Mouse (Mus musculus) CD4-positive, CD25-positive, alpha-beta regulatory T cell, adult 4 months (primary cell): ENCODE measurements around the gene Gm20683. TPM values are rescaled to one million over a fixed set of nuclear protein-coding genes. Genes with fewer than 3 reads are reported as not detected.

Experiments
- ATAC-seq: one replicate; pipeline ENCODE4 v1.8.0; 2017
- polyA plus RNA-seq, 2 experiments: library from polyadenylated mRNA; unstranded; fragments of 100-300 nt; shearing (Covaris generic); gene quantifications; one replicate each; pipeline ENCODE4 v1.2.1; 2017

Gm20683 gene
- polyA plus RNA-seq, 2 experiments from 2014 or later: 0.79 to 1.7 TPM

DNA sequence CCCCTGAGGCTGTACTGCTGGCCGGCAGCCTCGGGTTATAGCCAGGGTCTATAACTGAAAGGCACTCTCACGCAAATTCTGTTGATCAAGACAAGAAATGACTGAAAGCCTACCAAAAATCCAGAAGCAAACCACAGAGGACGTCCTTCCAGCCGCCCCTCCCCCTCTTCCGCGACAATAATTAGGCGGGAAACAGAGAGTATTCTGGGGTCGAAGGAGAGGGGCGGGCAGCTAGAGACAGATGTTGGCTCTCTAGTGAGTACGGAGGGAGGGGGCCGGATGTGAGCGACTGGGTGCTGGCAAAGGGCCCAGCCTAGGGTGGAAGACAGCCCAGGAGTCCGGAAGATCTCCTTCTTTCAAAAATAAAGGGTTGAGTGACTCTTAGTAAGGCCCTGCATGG, 48.9 kb downstream of the Gm20683 start, which contains the start of gene Fam173a:
Gene Fam173a, minus strand, starts transcription at position 287 of the 400 bp plus-strand sequence.
- peak; percentile 86 for ATAC-seq

DNA sequence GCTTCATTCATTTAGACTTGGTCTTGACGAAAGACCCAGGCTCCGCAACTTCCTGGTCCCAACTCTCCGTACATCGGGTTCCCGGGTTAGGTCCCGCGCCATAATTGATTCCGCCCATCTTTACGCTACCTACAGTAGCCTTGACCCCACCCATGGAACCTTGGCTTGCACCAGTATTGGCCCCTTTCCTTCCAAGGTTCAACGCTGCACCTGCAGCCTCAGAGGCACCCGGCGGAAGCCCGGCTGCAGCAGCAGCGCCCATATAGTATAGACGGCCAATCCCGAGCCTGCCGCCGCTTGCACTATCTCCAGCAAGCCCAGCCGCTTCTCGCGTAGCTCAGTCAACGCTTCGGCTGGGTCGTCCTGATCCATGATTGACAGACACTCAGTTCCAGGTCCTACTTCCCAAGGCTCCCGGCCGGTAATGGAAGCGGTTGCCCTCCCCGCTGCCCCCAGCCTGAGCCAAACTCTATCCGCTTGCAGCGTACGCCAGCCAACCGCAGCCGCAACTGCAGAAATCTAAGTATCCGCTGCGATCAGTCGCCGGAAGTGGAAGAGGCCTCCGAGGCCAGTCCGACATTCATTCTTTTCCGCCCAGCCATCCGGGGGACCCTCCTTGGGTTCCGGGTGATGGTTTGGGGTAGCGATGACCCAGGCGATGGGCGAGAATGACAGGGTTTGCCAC, 49.6 kb downstream of the Gm20683 start:
- peak; percentile 64 for ATAC-seq

GRCm38 (mm10) chr17:25791320-25791842, 50.2 kb downstream of the Gm20683 start:
- no peak for ATAC-seq

- ATAC-seq: no peak
These were observed 54.6 kb downstream of the Gm20683 start for GRCm38 (mm10) chr17:25786781-25787504.

- no peak for ATAC-seq
These were observed 55.3 kb downstream of the Gm20683 start, which contains the start of gene Ccdc78 for GRCm38 (mm10) chr17:25786280-25786679. Gene Ccdc78, plus strand, starts transcription at chr17:25786580.

DNA sequence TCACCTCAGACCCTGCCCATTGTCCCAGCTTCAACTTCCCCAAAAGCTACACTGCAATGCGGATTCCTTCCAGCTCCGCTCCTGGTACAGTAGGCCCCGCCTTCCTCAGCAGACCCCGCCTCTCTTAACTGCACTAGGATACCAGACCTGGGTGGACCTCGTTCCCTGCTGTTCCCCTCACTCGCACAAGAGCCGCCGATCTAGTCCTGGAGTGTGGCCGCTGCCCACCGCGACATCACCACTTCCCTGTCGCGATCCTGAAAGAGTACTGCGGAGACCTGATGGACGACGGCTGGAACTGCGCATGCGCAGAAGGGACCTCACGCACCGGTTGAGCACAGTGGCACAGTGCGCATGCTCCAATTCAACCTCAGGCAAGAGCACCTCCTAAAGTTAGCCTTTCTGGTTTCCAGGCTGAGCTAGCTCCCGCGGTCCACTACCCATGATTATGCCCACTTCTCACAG, 56.2 kb downstream of the Gm20683 start, which contains the start of gene Haghl:
Gene Haghl, minus strand, starts transcription at position 393 of the 465 bp plus-strand sequence.
- peak; percentile 90 for ATAC-seq

Other genes with a start within 250 kb of the Gm20683 start
- gene Gng13, start 124.6 kb downstream of the Gm20683 start, polyA plus RNA-seq: not detected
- 1 to 10 TPM; 3.5 to 5.9 TPM for gene Chtf18, start 114.3 kb downstream of the Gm20683 start, polyA plus RNA-seq
- gene Rpusd1, start 114.1 kb downstream of the Gm20683 start, polyA plus RNA-seq: 10 to 100 TPM; 12.8 to 16.8 TPM
- not detected for gene Mslnl, start 105.7 kb downstream of the Gm20683 start, polyA plus RNA-seq
- not detected for gene Msln, start 87.4 kb downstream of the Gm20683 start, polyA plus RNA-seq
- gene Narfl, start 68.0 kb downstream of the Gm20683 start, polyA plus RNA-seq: 10 to 100 TPM; 21.4 to 29.8 TPM
- 10 to 100 TPM; 26.8 to 37.4 TPM for gene Haghl, start 56.1 kb downstream of the Gm20683 start, polyA plus RNA-seq
- 1 to 10 TPM in 1 of 2 experiments, under 1 TPM in 1; 0.28 to 1.4 TPM for gene Ccdc78, start 55.2 kb downstream of the Gm20683 start, polyA plus RNA-seq
- 100 to 1,000 TPM; 192 to 257 TPM for gene Fam173a, start 48.9 kb downstream of the Gm20683 start, polyA plus RNA-seq
- gene AC134908.4, start 46.1 kb downstream of the Gm20683 start, polyA plus RNA-seq: not detected
- gene Metrn, start 44.6 kb downstream of the Gm20683 start, polyA plus RNA-seq: 1 to 10 TPM; 3.6 to 7.0 TPM
- gene Fbxl16, start 32.7 kb downstream of the Gm20683 start, polyA plus RNA-seq: not detected
- gene Wdr24, start 18.1 kb downstream of the Gm20683 start, polyA plus RNA-seq: 10 to 100 TPM; 19.4 to 53.9 TPM
- 10 to 100 TPM; 22.2 to 42.8 TPM for gene Jmjd8, start 12.9 kb downstream of the Gm20683 start, polyA plus RNA-seq
- 10 to 100 TPM; 75.1 to 75.2 TPM for gene Stub1, start 8.4 kb downstream of the Gm20683 start, polyA plus RNA-seq
- not detected for gene Rhbdl1, start 4.5 kb downstream of the Gm20683 start, polyA plus RNA-seq
- 10 to 100 TPM; 19.1 to 47.0 TPM for gene Rhot2, start 3.1 kb upstream of the Gm20683 start, polyA plus RNA-seq
- gene Wdr90, start 19.7 kb upstream of the Gm20683 start, polyA plus RNA-seq: 1 to 10 TPM; 3.4 to 6.8 TPM
- 1 to 10 TPM; 2.7 to 5.5 TPM for gene Mcrip2, start 27.0 kb upstream of the Gm20683 start, polyA plus RNA-seq
- gene Mettl26, start 33.3 kb upstream of the Gm20683 start, polyA plus RNA-seq: 100 to 1,000 TPM in 1 of 2 experiments, 10 to 100 TPM in 1; 82.7 to 124 TPM
- gene Wfikkn1, start 39.1 kb upstream of the Gm20683 start, polyA plus RNA-seq: 1 to 10 TPM in 1 of 2 experiments, under 1 TPM in 1; 0.94 to 1.3 TPM
- gene Rab40c, start 78.0 kb upstream of the Gm20683 start, polyA plus RNA-seq: 1 to 10 TPM; 6.6 to 7.3 TPM
- 10 to 100 TPM; 27.8 to 49.3 TPM for gene Pigq, start 103.2 kb upstream of the Gm20683 start, polyA plus RNA-seq
- not detected for gene Nhlrc4, start 103.2 kb upstream of the Gm20683 start, polyA plus RNA-seq
- not detected for gene A930017K11Rik, start 110.8 kb upstream of the Gm20683 start, polyA plus RNA-seq
- 1 to 10 TPM; 5.3 to 6.6 TPM for gene Capn15, start 144.0 kb upstream of the Gm20683 start, polyA plus RNA-seq
- 1 to 10 TPM; 1.8 to 2.3 TPM for gene Rab11fip3, start 227.8 kb upstream of the Gm20683 start, polyA plus RNA-seq
- 10 to 100 TPM; 27.7 to 35.1 TPM for gene Decr2, start 248.6 kb upstream of the Gm20683 start, polyA plus RNA-seq